Mouse (Mus musculus) naive thymus-derived CD4-positive, alpha-beta T cell, adult 2 months (primary cell): ENCODE data around the gene Irak1.

Source experiments
- DNase-seq: peaks from one replicate; pipeline ENCODE4 v3.0.0-alpha.2; 2011; ENCODE audit warnings: low read depth

The Irak1 gene

GRCm38 (mm10) chrX:74023188-74024049 is at the start of gene Irak1:
Irak1 (minus strand) TSS chrX:74023918.
- DNase-seq = peak; percentile 86

- DNase-seq = no peak
These were observed 47.1 kb upstream of the Irak1 start for GRCm38 (mm10) chrX:74070794-74071193.

GRCm38 (mm10) chrX:74067891-74068290 is 44.2 kb upstream of the Irak1 start:
- DNase-seq = no peak

GRCm38 (mm10) chrX:74045107-74045506 is 21.4 kb upstream of the Irak1 start:
- DNase-seq = no peak

- no peak for DNase-seq
These were observed 14.1 kb upstream of the Irak1 start for GRCm38 (mm10) chrX:74037702-74038375.

GRCm38 (mm10) chrX:74030000-74030399 is 6.3 kb upstream of the Irak1 start:
- no peak for DNase-seq

- DNase-seq = no peak
These were observed 927 bp downstream of the Irak1 start for GRCm38 (mm10) chrX:74022795-74023187.

GRCm38 (mm10) chrX:74014597-74014996 is 9.1 kb downstream of the Irak1 start:
- no peak for DNase-seq

- no peak for DNase-seq
These were observed 15.7 kb downstream of the Irak1 start for GRCm38 (mm10) chrX:74008063-74008462.

GRCm38 (mm10) chrX:74006401-74006800 is 17.3 kb downstream of the Irak1 start:
- no peak for DNase-seq

- DNase-seq = no peak
These were observed 20.1 kb downstream of the Irak1 start for GRCm38 (mm10) chrX:74003644-74004043.

GRCm38 (mm10) chrX:74001024-74001423 is 22.7 kb downstream of the Irak1 start:
- DNase-seq = no peak

GRCm38 (mm10) chrX:73998911-73999869 is 24.5 kb downstream of the Irak1 start:
- no peak for DNase-seq

- DNase-seq = no peak
These were observed 45.9 kb downstream of the Irak1 start for GRCm38 (mm10) chrX:73977783-73978182.

- DNase-seq = no peak
These were observed 47.4 kb downstream of the Irak1 start for GRCm38 (mm10) chrX:73976283-73976682.

GRCm38 (mm10) chrX:73972774-73973173 is 50.9 kb downstream of the Irak1 start:
- no peak for DNase-seq

- DNase-seq = no peak
These were observed 52.9 kb downstream of the Irak1 start for GRCm38 (mm10) chrX:73970781-73971180.

- DNase-seq = no peak
These were observed 54.0 kb downstream of the Irak1 start for GRCm38 (mm10) chrX:73969729-73970128.

GRCm38 (mm10) chrX:73969167-73969566 is 54.6 kb downstream of the Irak1 start:
- DNase-seq = no peak

GRCm38 (mm10) chrX:73967177-73968075 is 56.3 kb downstream of the Irak1 start:
- peak; percentile 93 for DNase-seq
